Mouse (Mus musculus): ENCODE data around the gene Bcl2l13.
"Not testable (repeated sequence)": the region's sequence is repeated elsewhere in the genome, so short reads cannot be mapped to it uniquely, and the experiment has no call there.

Gene Bcl2l13

GRCm38 (mm10) chr6:120898188-120898833, 62.3 kb downstream of the Bcl2l13 start:
- ATAC-seq (ENCODE audit: insufficient number of reproducible peaks, low FRiP score, low TSS enrichment): peak; percentile 37

GRCm38 (mm10) chr6:120901776-120902645, 66.0 kb downstream of the Bcl2l13 start:
- ATAC-seq (ENCODE audit: insufficient number of reproducible peaks, low FRiP score, low TSS enrichment): no peak

- ATAC-seq (ENCODE audit: insufficient number of reproducible peaks, low FRiP score, low TSS enrichment): no peak
Measured at GRCm38 (mm10) chr6:120903450-120903912, 67.5 kb downstream of the Bcl2l13 start.

GRCm38 (mm10) chr6:120903961-120904360, 67.9 kb downstream of the Bcl2l13 start:
- no peak for ATAC-seq (ENCODE audit: insufficient number of reproducible peaks, low FRiP score, low TSS enrichment)

- ATAC-seq (ENCODE audit: insufficient number of reproducible peaks, low FRiP score, low TSS enrichment): no peak
Measured at GRCm38 (mm10) chr6:120905111-120905510, 69.1 kb downstream of the Bcl2l13 start.

- no peak for ATAC-seq (ENCODE audit: insufficient number of reproducible peaks, low FRiP score, low TSS enrichment)
Measured at GRCm38 (mm10) chr6:120906521-120906920, 70.5 kb downstream of the Bcl2l13 start.

GRCm38 (mm10) chr6:120907876-120908597, 72.0 kb downstream of the Bcl2l13 start:
- not testable (repeated sequence) for ATAC-seq (ENCODE audit: insufficient number of reproducible peaks, low FRiP score, low TSS enrichment)

- no peak for ATAC-seq (ENCODE audit: insufficient number of reproducible peaks, low FRiP score, low TSS enrichment)
Measured at GRCm38 (mm10) chr6:120909501-120909900, 73.5 kb downstream of the Bcl2l13 start.

GRCm38 (mm10) chr6:120911213-120912007, 75.4 kb downstream of the Bcl2l13 start:
- ATAC-seq (ENCODE audit: insufficient number of reproducible peaks, low FRiP score, low TSS enrichment): no peak

GRCm38 (mm10) chr6:120912931-120913330, 76.9 kb downstream of the Bcl2l13 start:
- no peak for ATAC-seq (ENCODE audit: insufficient number of reproducible peaks, low FRiP score, low TSS enrichment)

GRCm38 (mm10) chr6:120913783-120914182, 77.8 kb downstream of the Bcl2l13 start:
- ATAC-seq (ENCODE audit: insufficient number of reproducible peaks, low FRiP score, low TSS enrichment): no peak

GRCm38 (mm10) chr6:120914533-120914910, 78.5 kb downstream of the Bcl2l13 start:
- no peak for ATAC-seq (ENCODE audit: insufficient number of reproducible peaks, low FRiP score, low TSS enrichment)

GRCm38 (mm10) chr6:120914911-120915648, 79.1 kb downstream of the Bcl2l13 start:
- ATAC-seq (ENCODE audit: insufficient number of reproducible peaks, low FRiP score, low TSS enrichment): peak; percentile 50; the same call in 1 of the 2 replicates

- no peak for ATAC-seq (ENCODE audit: insufficient number of reproducible peaks, low FRiP score, low TSS enrichment)
Measured at GRCm38 (mm10) chr6:120915649-120915975, 79.6 kb downstream of the Bcl2l13 start.

- no peak for ATAC-seq (ENCODE audit: insufficient number of reproducible peaks, low FRiP score, low TSS enrichment)
Measured at GRCm38 (mm10) chr6:120916074-120916971, 80.3 kb downstream of the Bcl2l13 start, which contains the start of gene Bid. TSS of gene Bid (minus strand) at chr6:120916853.

- ATAC-seq (ENCODE audit: insufficient number of reproducible peaks, low FRiP score, low TSS enrichment): not testable (repeated sequence)
Measured at GRCm38 (mm10) chr6:120916972-120917881, 81.2 kb downstream of the Bcl2l13 start.

- ATAC-seq (ENCODE audit: insufficient number of reproducible peaks, low FRiP score, low TSS enrichment): no peak
Measured at GRCm38 (mm10) chr6:120917975-120918374, 82.0 kb downstream of the Bcl2l13 start.
